Mouse (Mus musculus): ENCODE measurements around the gene Gm2007. TPM values are rescaled to one million over a fixed set of nuclear protein-coding genes. Genes with fewer than 3 reads are reported as not detected.

Gene Gm2007
- not detected for polyA plus RNA-seq (2014; fragmentation: Illumina TruSeq; extraction: RNeasy Lipid Tissue Mini Kit (QIAGEN cat#74804); ENCODE audit: low read depth, low replicate concordance)

GRCm38 (mm10) chr2:175741237-175741636 lies at the start of gene Gm2007:
Gene Gm2007 (plus strand): TSS chr2:175741537.

GRCm38 (mm10) chr2:175703546-175703945 lies 37.8 kb upstream of the Gm2007 start, which contains the start of gene Zfp969:
Gene Zfp969 (minus strand): TSS chr2:175703646.

GRCm38 (mm10) chr2:175800993-175801392 lies 59.7 kb downstream of the Gm2007 start, which contains the start of gene Gm14288:
Gene Gm14288 (minus strand): TSS chr2:175801093.

Other genes with a start within 250 kb of the Gm2007 start
- not detected for gene Gm11007, start 97.6 kb upstream of the Gm2007 start, polyA plus RNA-seq (2014; fragmentation: Illumina TruSeq; extraction: RNeasy Lipid Tissue Mini Kit (QIAGEN cat#74804); ENCODE audit: low read depth, low replicate concordance)
- not detected for gene Zfp969, start 37.9 kb upstream of the Gm2007 start, polyA plus RNA-seq (2014; fragmentation: Illumina TruSeq; extraction: RNeasy Lipid Tissue Mini Kit (QIAGEN cat#74804); ENCODE audit: low read depth, low replicate concordance)
- gene Gm14288, start 59.6 kb downstream of the Gm2007 start, polyA plus RNA-seq (2014; fragmentation: Illumina TruSeq; extraction: RNeasy Lipid Tissue Mini Kit (QIAGEN cat#74804); ENCODE audit: low read depth, low replicate concordance): 8.3 TPM
- gene Gm6710, start 127.7 kb downstream of the Gm2007 start, polyA plus RNA-seq (2014; fragmentation: Illumina TruSeq; extraction: RNeasy Lipid Tissue Mini Kit (QIAGEN cat#74804); ENCODE audit: low read depth, low replicate concordance): 75.9 TPM
- 84.0 TPM for gene Zfp966, start 189.6 kb downstream of the Gm2007 start, polyA plus RNA-seq (2014; fragmentation: Illumina TruSeq; extraction: RNeasy Lipid Tissue Mini Kit (QIAGEN cat#74804); ENCODE audit: low read depth, low replicate concordance)
- 99.0 TPM for gene Gm2026, start 223.8 kb downstream of the Gm2007 start, polyA plus RNA-seq (2014; fragmentation: Illumina TruSeq; extraction: RNeasy Lipid Tissue Mini Kit (QIAGEN cat#74804); ENCODE audit: low read depth, low replicate concordance)

Measured in adrenal gland, adult 10 weeks (tissue).